Mouse (Mus musculus) 3134 (cell line): ENCODE data around the gene Ethe1.

Source experiments
- DNase-seq: peaks from one replicate; pipeline ENCODE4 v3.0.0-alpha.2; 2011; ENCODE audit warnings: low spot score; ENCODE audit not compliant: insufficient read length; ENCODE audit errors: extremely low read depth

Ethe1 gene

DNA sequence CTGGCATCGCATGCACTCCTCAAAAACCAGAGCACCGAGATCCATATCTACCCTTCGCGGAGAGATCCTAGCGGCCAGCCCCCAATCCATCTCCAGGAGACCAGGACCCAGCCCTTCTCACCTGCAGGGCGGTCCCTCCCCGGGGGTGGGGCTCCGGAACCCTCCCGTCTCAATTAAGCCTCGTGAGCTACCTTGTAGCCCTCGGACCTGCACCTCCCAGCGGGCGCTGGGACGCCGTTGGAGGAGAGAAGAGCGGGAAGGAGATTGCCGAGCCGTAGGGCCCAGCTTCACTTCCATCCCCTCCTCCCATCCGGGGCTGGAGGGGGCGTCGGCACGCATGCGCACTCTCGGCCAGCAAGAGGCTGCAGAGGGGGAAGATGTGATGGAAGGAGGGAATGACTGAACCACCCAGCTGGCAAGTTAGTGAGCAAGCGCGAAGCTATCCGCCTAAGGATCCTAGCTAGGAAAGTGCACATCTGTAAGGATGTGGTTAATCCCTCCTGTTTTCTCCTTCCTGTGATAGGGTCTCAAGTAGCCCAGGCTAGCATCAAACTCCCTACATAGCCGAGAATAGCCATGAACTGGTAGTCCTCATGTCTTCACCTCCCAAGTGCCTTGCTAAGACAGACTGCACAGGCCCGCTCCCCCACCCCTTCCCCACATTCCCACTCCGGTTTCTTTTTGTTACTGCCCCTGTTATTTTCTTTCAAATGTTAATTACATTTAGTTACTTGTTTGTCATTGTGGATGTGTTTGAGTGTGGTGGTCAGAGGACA, at the start of gene Ethe1, which contains the start of gene Zfp575:
Gene Ethe1 (plus strand): TSS at position 214 of the 776 bp plus-strand sequence.
Gene Zfp575 (minus strand): TSS at position 312 of the 776 bp plus-strand sequence.
- no peak for DNase-seq

DNA sequence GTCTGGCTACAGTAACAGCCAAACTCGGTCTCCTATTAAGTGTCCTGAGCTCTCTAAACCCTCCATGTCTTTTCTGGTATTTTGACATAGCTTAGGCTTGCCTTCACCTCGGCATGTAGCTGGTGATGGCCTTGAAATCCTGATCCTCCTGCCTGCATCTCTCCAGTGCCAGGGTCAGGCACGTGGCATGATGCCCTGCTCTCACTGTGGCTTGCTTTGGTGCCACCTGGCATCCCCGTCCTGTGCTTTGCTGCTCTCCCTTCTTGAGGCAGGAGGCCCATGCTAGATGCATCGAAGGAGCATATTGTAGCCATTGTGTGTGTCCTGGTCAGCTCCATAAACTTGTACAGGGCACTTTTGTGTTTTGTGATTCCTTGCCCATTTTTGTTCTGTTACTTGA, 49.8 kb upstream of the Ethe1 start:
- DNase-seq, result no peak

DNA sequence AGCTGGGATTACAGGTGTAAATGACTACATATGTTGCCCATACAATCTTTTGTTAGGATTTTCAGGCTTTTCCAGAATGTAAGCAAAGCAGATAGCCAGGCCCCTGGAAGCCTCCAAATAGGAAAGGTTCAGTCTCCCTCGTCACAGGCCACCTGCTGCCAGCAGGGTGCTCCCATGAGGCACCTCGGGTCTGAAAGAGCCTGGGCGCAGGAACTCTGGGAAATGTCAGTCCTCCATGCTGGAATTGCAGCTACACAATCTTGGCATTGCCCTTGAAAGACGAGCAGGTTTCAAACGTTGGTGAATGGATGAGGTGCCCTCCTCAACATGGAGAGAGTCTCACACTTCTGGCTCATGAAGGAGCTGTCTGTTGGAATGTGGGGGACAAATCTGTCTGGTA, 49.2 kb upstream of the Ethe1 start:
- DNase-seq, result no peak

DNA sequence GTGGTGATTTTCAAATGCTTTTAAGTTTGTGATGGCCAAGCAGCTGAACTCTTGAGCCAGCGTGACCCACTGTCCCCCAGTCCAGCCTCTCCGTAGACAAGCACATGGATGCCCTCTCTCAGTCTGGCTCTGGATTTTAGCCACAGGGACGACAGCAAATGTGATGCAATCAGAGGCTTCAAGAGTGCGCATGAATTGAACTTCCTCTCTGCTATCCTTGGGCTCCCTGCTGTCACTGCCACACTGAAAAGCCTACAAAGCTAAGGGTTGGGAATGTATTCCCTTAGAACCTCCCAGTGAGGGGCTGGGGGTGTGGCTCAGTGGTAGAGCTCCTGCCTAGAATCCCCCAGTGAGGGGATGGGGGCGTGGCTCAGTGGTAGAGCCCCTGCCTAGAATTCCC, 48.6 kb upstream of the Ethe1 start:
- DNase-seq, result no peak

DNA sequence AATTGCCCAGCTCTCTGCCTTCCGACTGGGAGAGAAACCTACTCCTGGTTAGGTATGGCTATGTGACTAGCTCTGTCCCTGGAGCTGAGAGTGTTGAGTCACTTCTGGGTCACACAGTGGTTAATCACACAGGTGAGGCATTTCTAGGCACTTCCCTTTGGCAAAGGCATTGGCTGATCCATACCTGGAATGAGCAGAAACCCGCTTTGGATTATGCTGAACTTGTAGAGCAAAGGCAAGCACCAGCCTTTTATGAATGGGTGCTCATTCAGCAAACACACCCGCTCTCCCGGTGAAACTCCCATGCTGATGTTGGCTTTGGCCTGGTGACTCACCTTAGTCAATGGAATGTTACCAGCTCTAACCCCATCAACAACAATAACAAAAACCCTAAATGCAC, 47.7 kb upstream of the Ethe1 start:
- no peak for DNase-seq

DNA sequence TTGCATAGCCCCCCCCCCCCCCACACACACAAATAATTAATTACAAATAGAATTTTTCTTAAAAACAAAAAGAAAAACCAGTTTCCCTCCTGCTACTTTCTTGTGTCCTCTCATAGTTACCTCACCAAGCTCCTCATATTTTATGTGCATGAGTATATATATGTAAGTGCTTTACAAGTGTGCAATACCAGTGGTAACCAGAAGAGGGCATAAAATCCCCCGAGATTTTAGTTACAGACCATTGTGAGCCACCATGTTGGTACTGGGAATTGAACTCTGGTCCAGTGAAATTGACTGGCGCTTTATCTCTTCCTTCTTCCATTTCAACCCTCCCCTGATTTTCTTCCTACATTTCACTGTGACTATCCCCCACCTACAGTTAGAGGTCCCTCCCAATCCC, 42.8 kb upstream of the Ethe1 start:
- DNase-seq, result no peak

DNA sequence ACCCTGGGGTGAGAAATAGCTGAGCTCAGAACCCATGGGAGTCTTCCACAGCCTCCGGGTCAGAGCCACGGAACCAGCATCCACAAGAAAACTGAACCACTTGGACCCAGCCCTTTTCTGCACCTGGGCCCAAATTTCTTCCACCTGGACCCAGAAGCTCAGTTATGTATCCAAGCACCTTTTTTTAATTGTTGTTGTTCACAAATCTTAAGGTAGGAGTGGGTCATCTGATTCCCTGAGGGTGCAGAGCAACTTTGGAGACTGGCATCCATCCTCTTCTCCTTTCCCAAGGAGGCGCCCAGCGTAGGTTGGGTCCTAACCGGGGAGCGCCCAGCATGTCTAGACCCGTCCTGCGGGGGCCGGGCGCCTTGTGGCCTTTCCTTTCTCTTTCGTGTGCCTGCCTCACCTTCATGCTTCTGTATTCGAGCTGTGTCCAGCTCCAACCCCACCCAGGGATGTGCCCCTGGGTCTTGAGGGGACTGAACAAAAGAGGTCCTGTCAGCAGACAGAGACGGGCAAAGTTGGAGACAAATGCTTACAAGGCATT, 41.2 kb upstream of the Ethe1 start, which contains the start of the genes Pinlyp and Xrcc1:
Gene Pinlyp (minus strand): TSS at position 51 of the 547 bp plus-strand sequence.
Gene Xrcc1 (plus strand): TSS at position 222 of the 547 bp plus-strand sequence.
- no peak for DNase-seq

DNA sequence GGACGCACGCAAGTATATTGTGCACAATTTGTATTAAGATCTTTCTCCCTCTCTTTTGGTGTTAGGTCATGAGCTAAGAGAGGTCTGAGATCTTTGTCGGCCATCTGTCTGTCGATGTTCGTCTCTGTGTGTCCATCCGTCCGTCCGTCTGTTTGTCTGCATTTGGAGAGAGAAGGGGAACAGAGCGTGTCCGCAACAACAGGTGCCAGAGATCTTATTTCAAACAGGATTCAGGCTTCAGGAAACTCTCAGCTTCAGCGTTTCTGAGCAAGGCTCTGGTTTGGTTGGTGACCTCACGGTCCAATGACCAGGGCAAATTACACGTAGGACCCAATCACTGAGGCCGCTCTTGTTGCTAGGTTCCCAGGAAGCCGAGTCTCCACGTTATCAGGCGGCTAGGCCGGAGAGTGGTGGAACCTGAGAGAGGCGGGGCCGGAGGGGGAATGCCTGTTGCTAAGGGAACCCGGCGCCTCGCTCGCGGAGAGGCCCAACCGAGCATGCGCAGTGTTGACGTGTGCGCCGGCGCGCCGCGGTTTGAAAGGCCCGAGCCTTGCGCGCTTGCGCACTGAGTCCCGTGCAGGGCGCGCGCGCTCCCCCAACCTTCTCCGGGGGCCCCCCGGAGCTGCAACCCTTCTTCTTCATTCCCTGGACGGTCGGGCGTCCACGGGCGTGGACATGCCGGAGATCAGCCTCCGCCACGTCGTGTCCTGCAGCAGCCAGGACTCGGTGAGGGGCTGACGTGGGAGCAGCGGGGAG, 40.5 kb upstream of the Ethe1 start:
- peak; percentile 97 for DNase-seq

DNA sequence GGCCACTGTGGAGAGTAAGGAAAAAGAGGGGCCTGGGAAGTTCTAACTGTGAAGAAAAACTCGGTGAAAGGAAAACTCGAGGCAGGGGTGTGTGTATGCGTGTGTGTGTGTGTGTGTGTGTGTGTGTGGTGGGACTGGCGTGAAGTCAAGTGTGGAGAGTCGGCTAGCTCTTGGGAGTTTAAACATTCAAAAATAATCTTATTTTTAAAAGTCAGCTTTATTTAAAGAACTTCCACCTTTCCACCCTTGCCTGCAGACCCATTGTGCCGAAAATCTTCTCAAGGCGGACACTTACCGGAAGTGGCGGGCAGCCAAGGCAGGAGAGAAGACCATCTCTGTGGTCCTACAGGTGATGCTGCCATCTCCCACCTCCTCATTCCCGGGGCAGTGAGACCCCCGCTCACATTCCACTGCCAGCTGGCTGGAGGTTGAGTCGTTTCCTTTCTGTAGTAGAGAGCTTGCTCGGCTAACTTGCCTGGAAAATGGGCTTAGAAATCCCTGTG, 39.8 kb upstream of the Ethe1 start:
- DNase-seq, result no peak

DNA sequence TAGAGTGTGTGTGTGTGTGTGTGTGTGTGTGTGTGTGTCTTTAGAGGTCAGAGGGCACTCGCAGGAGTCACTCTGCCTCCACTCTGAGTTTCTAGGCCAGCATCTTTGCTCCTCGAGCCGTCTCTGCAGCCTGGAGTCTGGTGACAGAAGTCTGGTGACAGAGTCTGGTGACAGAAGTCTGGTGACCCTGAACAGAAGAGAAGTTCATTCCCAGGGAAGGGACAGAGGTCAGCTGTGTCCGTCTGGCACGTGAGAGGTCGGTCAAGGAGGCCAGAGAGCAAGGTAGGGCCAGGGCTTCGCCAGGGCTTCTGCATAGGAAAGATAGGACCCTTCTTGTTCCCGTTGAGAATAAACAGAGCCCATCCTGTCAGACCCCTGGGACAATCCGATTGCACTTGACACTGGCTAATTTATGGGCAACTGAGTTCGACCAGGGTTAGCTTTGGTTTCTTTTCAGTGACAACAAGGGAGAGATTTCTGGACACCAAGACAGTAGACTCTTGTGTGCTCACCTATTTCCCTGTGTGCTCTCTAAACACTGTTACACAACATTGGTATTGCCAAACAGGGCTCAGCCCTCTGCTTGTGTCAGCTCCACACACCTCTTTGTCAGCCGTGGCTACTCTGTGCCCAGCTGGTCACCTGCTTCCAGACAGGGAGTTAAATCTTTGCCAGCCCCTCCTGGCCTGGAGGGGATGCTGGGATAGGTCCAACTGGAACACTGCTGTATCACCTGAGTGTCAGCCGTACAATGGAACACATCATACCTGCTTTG, 35.2 kb upstream of the Ethe1 start:
- no peak for DNase-seq

DNA sequence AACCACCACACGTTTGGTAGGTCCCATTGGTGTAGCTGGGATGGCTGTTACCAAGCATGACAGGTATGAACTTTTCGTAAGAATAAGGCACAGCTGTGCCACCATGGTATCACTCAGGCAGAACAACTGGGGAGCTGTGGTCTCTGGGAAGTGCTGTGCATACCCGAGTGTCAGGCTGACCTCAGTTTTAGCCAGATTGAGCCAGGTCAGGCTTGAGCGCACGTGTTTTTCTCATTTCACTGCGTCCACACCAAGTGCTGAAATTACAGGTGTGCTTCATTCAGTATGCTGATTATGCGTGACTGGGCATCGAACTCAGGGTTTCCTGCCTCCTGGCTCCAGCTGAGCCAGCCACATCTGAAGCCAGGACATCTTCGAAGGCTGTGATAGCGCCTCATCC, 31.6 kb upstream of the Ethe1 start:
- no peak for DNase-seq

DNA sequence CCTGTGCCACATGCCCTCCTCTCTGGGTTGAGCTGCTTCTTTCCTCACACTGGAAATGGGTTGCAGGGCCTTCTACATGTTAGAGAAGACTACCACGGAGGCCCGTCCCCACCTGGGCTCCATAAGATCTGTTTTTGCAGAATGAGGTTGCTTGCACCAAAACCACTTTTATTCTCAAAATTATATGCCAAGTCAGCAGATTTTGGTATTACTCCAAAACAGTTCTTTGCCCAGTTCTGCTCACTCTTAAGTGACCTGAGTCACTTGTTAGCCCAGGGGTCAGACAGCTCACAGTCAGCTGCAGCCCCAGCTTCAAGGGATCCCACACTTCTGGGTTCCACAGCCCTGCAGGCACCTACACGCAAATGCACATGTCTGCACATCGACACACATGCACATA, 25.9 kb upstream of the Ethe1 start:
- DNase-seq, result no peak

DNA sequence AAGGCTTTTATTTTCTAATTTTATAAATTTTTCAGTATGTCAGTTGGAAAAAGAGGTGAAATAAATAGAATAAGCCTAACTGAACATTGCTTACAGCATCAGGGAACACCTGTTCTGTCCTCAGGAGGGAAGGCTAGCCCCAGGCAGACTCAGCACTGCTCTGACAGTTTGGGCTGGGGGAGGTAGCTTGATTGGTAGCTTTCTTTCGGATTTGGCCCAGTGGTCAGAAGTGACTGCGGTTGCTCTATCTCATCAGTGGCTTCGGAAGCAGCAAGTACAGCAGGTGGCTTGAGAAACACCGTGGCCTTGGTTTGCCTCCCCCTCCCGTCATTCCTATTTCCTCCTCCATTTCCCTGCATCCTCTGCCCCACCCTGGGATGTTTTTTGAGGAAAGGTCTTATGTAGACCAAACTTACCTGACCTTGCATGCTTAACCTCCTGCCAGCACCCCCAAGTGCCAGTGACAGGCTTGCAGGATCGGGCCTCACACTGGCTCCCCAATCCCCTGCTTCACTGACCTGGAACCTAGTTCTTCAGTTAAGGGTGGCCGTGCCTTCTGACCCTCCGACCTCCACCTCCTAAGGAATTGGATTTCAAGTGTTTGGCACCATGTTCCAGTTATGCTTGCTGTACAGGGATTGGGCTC, 24.0 kb upstream of the Ethe1 start:
- DNase-seq, result no peak

DNA sequence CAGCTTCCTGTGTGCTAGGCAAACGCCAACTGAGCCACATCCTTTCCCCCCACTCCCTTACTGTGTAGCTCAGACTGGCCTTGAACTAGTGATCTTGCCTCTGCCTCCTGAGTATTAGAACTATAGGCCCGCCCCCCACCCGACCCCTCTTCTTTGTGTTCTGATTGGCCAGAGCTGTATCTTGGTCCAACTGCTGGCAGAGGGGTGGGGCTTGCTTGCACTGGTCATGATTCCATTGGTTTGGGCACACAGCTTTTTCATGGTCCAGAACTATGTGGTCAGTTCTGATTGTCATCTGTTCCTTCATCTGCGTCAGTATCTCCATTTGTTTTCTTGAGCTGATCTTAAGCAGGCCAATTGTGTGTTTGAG, 23.5 kb upstream of the Ethe1 start:
- no peak for DNase-seq

DNA sequence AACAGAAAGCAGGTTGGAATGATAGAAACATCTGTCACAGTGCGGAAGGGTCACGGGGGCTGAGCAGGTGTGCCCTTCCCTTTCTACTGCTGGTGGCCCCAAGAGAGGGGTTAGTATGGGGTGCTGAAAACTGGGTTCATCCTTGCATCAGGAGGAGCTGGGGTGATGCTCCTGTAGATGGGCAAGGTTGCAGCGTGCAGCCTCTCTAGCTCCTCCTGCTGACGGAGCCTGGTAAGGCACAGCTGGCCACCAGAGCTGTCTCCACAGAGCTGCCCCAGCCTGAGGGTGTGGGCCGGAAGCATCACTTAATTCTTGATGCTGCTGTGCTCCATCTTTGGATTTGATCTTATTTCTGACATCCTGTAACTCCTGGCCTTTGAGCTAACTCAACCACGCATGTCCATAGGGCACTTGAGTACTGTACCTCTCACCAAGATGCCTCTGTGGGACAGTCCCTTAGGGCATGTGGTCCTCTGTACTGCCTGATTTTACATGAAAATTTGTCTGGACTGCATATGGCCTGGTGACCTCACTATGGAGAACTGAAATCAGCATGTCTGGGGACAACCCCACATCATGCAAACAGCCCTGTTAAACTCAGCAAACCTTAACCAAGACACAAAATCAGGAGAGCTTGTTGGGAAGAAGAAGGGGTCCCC, 22.6 kb upstream of the Ethe1 start:
- peak; percentile 37 for DNase-seq

DNA sequence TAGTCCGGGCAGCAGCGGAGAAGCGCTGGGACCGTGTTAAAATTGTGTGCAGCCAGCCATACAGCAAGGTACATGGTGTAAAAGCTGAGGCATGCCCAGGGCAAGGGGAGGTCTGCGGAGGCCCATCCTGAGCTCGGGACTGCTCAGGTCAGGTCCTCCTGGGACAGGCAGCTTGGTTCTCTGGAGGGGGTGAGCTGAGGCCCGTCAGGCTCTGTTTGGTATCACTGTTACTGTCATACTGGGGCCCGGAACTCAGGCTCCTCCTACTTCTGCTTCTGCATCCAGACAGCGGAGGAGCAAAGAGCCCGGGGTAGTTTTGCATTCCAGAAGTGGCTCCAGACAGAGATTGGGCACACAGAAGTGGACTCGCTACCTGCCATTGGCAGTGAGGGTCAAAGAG, 21.7 kb upstream of the Ethe1 start:
- DNase-seq, result no peak

DNA sequence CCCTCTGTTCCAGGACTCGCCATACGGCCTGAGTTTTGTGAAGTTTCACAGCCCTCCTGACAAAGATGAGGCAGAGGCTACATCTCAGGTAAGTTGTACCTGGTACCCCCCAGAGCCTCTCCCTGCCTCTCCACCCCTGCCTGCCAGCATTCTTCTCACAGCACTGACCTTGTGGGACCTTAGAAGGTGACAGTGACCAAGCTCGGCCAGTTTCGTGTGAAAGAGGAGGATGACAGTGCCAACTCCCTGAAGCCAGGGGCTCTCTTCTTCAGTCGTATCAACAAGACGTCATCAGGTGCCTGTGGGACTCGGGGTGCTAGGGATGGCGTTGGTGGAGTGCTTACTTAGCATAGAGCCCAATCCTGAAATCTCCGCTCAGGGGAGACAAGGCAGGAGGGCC, 21.1 kb upstream of the Ethe1 start:
- no peak for DNase-seq

DNA sequence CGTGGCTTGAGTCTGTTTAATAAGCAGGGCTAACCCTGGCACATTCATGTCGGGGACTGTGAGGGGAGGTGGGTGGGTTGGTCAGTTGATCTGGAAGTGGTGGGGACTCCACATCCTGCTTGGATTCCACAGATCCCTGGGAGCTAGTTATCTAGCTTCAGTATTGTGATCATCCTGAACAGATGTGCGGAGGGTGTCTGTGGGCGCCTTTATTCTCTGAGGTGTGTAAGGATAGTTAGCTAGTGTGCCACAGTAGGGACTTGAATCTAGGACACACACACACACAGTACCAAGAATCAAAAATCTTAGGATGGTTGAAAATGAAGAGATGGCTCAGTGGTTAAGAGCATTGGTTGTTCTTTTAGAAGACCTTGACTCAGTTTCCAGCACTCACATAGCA, 18.8 kb upstream of the Ethe1 start:
- DNase-seq, result no peak

DNA sequence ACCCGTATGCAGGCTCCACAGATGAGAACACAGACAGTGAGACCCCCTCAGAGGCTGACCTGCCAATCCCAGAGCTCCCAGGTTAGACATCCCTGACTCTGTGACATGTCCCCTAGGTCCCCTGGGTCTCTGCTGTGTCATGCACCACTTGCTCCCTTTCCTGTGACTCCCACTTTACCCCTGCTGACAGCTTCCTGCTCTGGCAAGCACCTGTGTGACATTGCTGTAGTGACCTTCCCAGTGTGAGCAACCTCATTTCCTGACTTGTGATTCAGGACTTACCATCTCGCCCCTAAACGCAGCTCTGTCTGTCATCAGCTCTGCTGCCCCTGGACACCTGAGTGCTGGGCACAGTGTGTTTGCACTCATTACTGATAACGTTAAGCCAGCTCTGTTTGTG, 16.3 kb upstream of the Ethe1 start:
- no peak for DNase-seq

DNA sequence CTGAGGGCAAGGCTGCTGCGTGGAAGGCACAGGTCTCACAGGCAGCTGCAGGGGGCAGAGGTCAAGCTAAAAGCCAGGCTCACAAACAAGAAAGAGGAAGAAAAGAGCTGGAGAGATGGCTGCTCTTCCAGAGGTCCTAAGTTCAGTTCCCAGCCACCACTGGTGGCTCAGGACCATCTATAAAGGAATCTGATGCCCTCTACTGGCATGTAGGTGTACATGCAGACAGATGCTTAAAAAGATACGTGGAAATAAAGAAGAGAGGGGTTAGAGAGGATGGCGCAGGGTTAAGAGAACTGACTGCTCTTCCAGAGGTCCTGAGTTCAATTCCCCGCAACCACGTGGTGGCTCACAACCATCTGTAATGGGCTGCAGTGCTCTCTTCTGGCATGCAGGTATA, 14.9 kb upstream of the Ethe1 start:
- DNase-seq, result no peak
